Mouse (Mus musculus) stomach, postnatal 0 days (tissue): ENCODE results near the gene Cttn.

Source experiments
- CTCF ChIP-seq: IDR thresholded peaks from 2 replicates; pipeline ENCODE4 v1.5.1; 2016; ENCODE audit warnings: antibody characterized with exemption, low read depth, mild to moderate bottlenecking, moderate library complexity
- EP300 ChIP-seq: optimal IDR thresholded peaks from 2 replicates; pipeline ENCODE3; 2016; ENCODE audit warnings: antibody characterized with exemption

GRCm38 (mm10) chr7:144458881-144459280 is 11.9 kb downstream of the Cttn start:
- TF ChIP-seq CTCF (no peak), EP300 (no peak)
